Mouse (Mus musculus): Measurements from ENCODE around the gene Endou. TPM values are rescaled to one million over a fixed set of nuclear protein-coding genes. Genes with fewer than 3 reads are reported as not detected.

Endou gene
- polyA plus RNA-seq, 1 experiment from 2014 or later, result 0.29 TPM

- Histone ChIP-seq H3K9me3 (no peaks in the 10 kb centered on the region), H3K27ac (peak overlapping the region; percentile 70), H3K4me2 (peak overlapping the region; percentile 88), H3K4me3 (peak overlapping the region; percentile 45), H3K9ac (peak overlapping the region; percentile 69), H3K4me1 (replicated peaks) (peaks cover 48% of the 10 kb centered on the region), H3K27me3 (peaks cover 88% of the 10 kb centered on the region), H3K36me3 (no peaks in the 10 kb centered on the region)
- ATAC-seq (ENCODE audit: low FRiP score), result 0 out of 2 replicates have a peak, but pooled peaks have one; percentile 5
- 3% methylated on average over 23 of the region's 23 CpGs for WGBS
Measured at GRCm38 (mm10) chr15:97766594-97767279, 35.6 kb upstream of the Endou start.

GRCm38 (mm10) chr15:97766194-97766593, 35.1 kb upstream of the Endou start:
- Histone ChIP-seq H3K4me2 (peak overlapping the region; percentile 88), H3K27me3 (peaks cover 88% of the 10 kb centered on the region), H3K4me1 (replicated peaks) (peaks cover 51% of the 10 kb centered on the region), H3K36me3 (no peaks in the 10 kb centered on the region), H3K4me3 (peak overlapping the region; percentile 45), H3K9ac (peak overlapping the region; percentile 69; the same call in 1 of the 2 replicates), H3K27ac (peak overlapping the region; percentile 70), H3K9me3 (no peaks in the 10 kb centered on the region)
- peak; percentile 56 for ATAC-seq (ENCODE audit: low FRiP score)
- WGBS, result 3% methylated on average over 8 of the region's 8 CpGs

GRCm38 (mm10) chr15:97765090-97765794, 34.1 kb upstream of the Endou start:
- ATAC-seq (ENCODE audit: low FRiP score), result no peak
- Histone ChIP-seq H3K27ac (no peak overlapping the region), H3K9me3 (no peaks in the 10 kb centered on the region), H3K36me3 (no peaks in the 10 kb centered on the region), H3K27me3 (peaks cover 83% of the 10 kb centered on the region), H3K4me2 (peak overlapping the region; percentile 88), H3K4me1 (replicated peaks) (peaks cover 54% of the 10 kb centered on the region), H3K9ac (no peak overlapping the region), H3K4me3 (peak overlapping the region; percentile 45; the same call in 1 of the 2 replicates)
- WGBS, result 36% methylated on average over 13 of the region's 13 CpGs

- peaks cover 81% of the 10 kb centered on the region for H3K27me3 ChIP-seq
- H3K4me3 ChIP-seq, result no peak overlapping the region
- H3K36me3 ChIP-seq, result no peaks in the 10 kb centered on the region
- H3K4me2 ChIP-seq, result no peak overlapping the region
- peaks cover 54% of the 10 kb centered on the region for H3K4me1 ChIP-seq (replicated peaks)
- no peaks in the 10 kb centered on the region for H3K9me3 ChIP-seq
- no peak overlapping the region for H3K9ac ChIP-seq
- no peak overlapping the region for H3K27ac ChIP-seq
- WGBS, result 83% methylated on average over 2 of the region's 2 CpGs
- ATAC-seq (ENCODE audit: low FRiP score), result no peak
Measured at GRCm38 (mm10) chr15:97764532-97764931, 33.4 kb upstream of the Endou start.

- Histone ChIP-seq H3K9ac (no peak overlapping the region), H3K4me1 (replicated peaks) (peaks cover 54% of the 10 kb centered on the region), H3K27me3 (peaks cover 71% of the 10 kb centered on the region), H3K36me3 (0 out of 2 replicates have a peak, but pooled peaks cover 7% of the 10 kb centered on the region), H3K4me2 (no peak overlapping the region), H3K4me3 (no peak overlapping the region), H3K9me3 (no peaks in the 10 kb centered on the region), H3K27ac (no peak overlapping the region)
- 57% methylated on average over 9 of the region's 9 CpGs for WGBS
- no peak for ATAC-seq (ENCODE audit: low FRiP score)
Measured at GRCm38 (mm10) chr15:97763256-97764049, 32.3 kb upstream of the Endou start.

- Histone ChIP-seq H3K9me3 (no peaks in the 10 kb centered on the region), H3K4me2 (no peak overlapping the region), H3K9ac (no peak overlapping the region), H3K4me3 (no peak overlapping the region), H3K27ac (no peak overlapping the region), H3K4me1 (replicated peaks) (peaks cover 47% of the 10 kb centered on the region), H3K27me3 (peaks cover 66% of the 10 kb centered on the region), H3K36me3 (0 out of 2 replicates have a peak, but pooled peaks cover 8% of the 10 kb centered on the region)
- ATAC-seq (ENCODE audit: low FRiP score), result no peak
- 76% methylated on average over 9 of the region's 9 CpGs for WGBS
Measured at GRCm38 (mm10) chr15:97762733-97763132, 31.6 kb upstream of the Endou start.

GRCm38 (mm10) chr15:97761438-97761837, 30.3 kb upstream of the Endou start:
- Histone ChIP-seq H3K27me3 (peaks cover 54% of the 10 kb centered on the region), H3K27ac (no peak overlapping the region), H3K9me3 (no peaks in the 10 kb centered on the region), H3K36me3 (0 out of 2 replicates have a peak, but pooled peaks cover 8% of the 10 kb centered on the region), H3K4me2 (no peak overlapping the region), H3K4me1 (replicated peaks) (peaks cover 34% of the 10 kb centered on the region), H3K9ac (no peak overlapping the region), H3K4me3 (no peak overlapping the region)
- ATAC-seq (ENCODE audit: low FRiP score), result no peak
- 37% methylated on average over 13 of the region's 13 CpGs for WGBS

- H3K27ac ChIP-seq, result no peak overlapping the region
- no peak overlapping the region for H3K9ac ChIP-seq
- 66% methylated on average over 5 of the region's 5 CpGs for WGBS
- peaks cover 50% of the 10 kb centered on the region for H3K27me3 ChIP-seq
- H3K4me3 ChIP-seq, result no peak overlapping the region
- H3K4me2 ChIP-seq, result no peak overlapping the region
- 0 out of 2 replicates have a peak, but pooled peaks cover 8% of the 10 kb centered on the region for H3K36me3 ChIP-seq
- H3K9me3 ChIP-seq, result no peaks in the 10 kb centered on the region
- peaks cover 30% of the 10 kb centered on the region for H3K4me1 ChIP-seq (replicated peaks)
- ATAC-seq (ENCODE audit: low FRiP score), result no peak
Measured at GRCm38 (mm10) chr15:97760952-97761351, 29.8 kb upstream of the Endou start.

GRCm38 (mm10) chr15:97760006-97760405, 28.9 kb upstream of the Endou start:
- H3K9me3 ChIP-seq, result no peaks in the 10 kb centered on the region
- no peak for ATAC-seq (ENCODE audit: low FRiP score)
- no peak overlapping the region for H3K4me2 ChIP-seq
- no peak overlapping the region for H3K27ac ChIP-seq
- 0 out of 2 replicates have a peak, but pooled peaks cover 8% of the 10 kb centered on the region for H3K36me3 ChIP-seq
- H3K9ac ChIP-seq, result no peak overlapping the region
- 80% methylated on average over 9 of the region's 9 CpGs for WGBS
- no peak overlapping the region for H3K4me3 ChIP-seq
- H3K4me1 ChIP-seq (replicated peaks), result peaks cover 31% of the 10 kb centered on the region
- peaks cover 46% of the 10 kb centered on the region for H3K27me3 ChIP-seq

- no peak overlapping the region for H3K27ac ChIP-seq
- H3K9ac ChIP-seq, result peak overlapping the region; percentile 43; the same call in 1 of the 2 replicates
- 0 out of 2 replicates have a peak, but pooled peaks cover 8% of the 10 kb centered on the region for H3K36me3 ChIP-seq
- no peak overlapping the region for H3K4me3 ChIP-seq
- ATAC-seq (ENCODE audit: low FRiP score), result no peak
- H3K27me3 ChIP-seq, result 0 out of 2 replicates have a peak, but pooled peaks cover 12% of the 10 kb centered on the region
- peaks cover 29% of the 10 kb centered on the region for H3K4me1 ChIP-seq (replicated peaks)
- no peaks in the 10 kb centered on the region for H3K9me3 ChIP-seq
- WGBS, result 43% methylated on average over 8 of the region's 8 CpGs
- H3K4me2 ChIP-seq, result no peak overlapping the region
Measured at GRCm38 (mm10) chr15:97755361-97755760, 24.2 kb upstream of the Endou start.

GRCm38 (mm10) chr15:97754476-97754875, 23.3 kb upstream of the Endou start:
- Histone ChIP-seq H3K27ac (no peak overlapping the region), H3K36me3 (0 out of 2 replicates have a peak, but pooled peaks cover 8% of the 10 kb centered on the region), H3K27me3 (0 out of 2 replicates have a peak, but pooled peaks cover 6% of the 10 kb centered on the region), H3K9me3 (no peaks in the 10 kb centered on the region), H3K4me2 (no peak overlapping the region), H3K4me3 (no peak overlapping the region), H3K9ac (no peak overlapping the region), H3K4me1 (replicated peaks) (peaks cover 37% of the 10 kb centered on the region)
- 50% methylated on average over 6 of the region's 6 CpGs for WGBS
- ATAC-seq (ENCODE audit: low FRiP score), result no peak

GRCm38 (mm10) chr15:97752491-97752890, 21.4 kb upstream of the Endou start:
- Histone ChIP-seq H3K4me2 (no peak overlapping the region), H3K27ac (no peak overlapping the region), H3K9me3 (no peaks in the 10 kb centered on the region), H3K9ac (no peak overlapping the region), H3K27me3 (0 out of 2 replicates have a peak, but pooled peaks cover 6% of the 10 kb centered on the region), H3K4me3 (no peak overlapping the region), H3K36me3 (no peaks in the 10 kb centered on the region), H3K4me1 (replicated peaks) (peaks cover 44% of the 10 kb centered on the region)
- 93% methylated on average over 5 of the region's 5 CpGs for WGBS
- ATAC-seq (ENCODE audit: low FRiP score), result no peak

Data from hindbrain, embryonic 13.5 days (tissue).